Mouse (Mus musculus) ovary, adult 18-20 months (tissue): ENCODE results near the gene Shisal2a.
A peak's percentile ranks its signal among the peaks of the same experiment; 100 is the strongest.

Experiments used
- DNase-seq: peaks from one replicate; pipeline ENCODE4 v3.0.0; 2022; ENCODE audit warnings: low spot score, mixed read lengths

Gene Shisal2a

DNA sequence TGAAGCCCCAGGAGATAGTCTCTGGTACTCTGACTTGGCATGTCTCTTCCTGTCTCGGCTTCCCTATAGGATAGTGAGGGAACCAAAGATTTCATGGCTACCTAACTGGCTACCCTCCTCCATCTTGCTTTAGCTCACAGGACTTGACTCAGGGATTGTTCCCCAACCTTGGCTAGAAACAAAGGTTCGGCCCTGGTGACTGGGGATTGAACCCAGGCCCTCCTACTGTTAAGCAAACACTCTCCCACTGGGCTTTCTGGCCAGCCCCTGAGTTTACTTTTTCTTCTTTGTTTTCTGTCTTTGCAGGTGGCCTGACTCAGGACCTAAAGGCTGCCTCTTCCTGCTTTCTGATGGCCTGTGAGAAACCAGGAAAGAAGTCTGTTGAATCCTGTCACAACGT, 45.3 kb downstream of the Shisal2a start:
- DNase-seq, result no peak

DNA sequence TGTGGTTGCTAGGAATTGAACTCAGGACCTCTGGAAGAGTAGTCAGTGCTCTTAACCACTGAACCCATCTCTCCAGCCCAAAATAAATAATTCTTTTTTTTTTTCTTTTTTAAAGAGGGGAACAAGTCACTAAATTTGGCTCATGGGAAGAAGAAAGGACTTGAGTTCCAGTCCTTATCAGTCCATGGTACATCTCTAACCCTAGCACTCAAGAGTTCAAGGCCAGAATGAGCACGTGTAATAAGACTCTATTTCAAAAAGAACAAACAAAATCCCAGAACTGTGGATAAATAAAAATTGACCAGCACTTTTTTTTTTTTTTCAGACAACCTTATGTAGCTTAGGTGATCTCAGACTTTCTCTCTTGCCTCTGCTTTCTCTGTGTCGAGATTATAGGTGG, 46.4 kb downstream of the Shisal2a start:
- DNase-seq, result no peak

DNA sequence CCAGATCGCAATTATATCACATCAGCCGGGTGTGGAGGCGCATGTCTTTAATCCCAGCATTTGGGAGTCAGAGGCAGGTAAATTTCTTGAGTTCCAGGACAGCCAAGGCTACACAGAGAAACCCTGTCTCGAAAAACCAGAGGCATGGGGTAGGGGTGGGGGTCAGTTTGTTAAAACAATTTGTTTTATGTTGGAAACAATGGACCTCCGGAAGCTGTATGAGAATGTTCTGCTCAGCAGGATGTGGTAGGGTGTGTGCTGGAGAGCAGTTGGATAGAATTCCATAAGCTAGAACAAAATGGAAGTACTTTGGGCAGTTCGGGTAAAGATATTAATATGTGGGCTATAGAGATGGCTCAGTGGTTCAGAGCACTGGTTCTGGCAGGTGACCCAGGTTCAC, 47.7 kb downstream of the Shisal2a start:
- DNase-seq, result no peak

DNA sequence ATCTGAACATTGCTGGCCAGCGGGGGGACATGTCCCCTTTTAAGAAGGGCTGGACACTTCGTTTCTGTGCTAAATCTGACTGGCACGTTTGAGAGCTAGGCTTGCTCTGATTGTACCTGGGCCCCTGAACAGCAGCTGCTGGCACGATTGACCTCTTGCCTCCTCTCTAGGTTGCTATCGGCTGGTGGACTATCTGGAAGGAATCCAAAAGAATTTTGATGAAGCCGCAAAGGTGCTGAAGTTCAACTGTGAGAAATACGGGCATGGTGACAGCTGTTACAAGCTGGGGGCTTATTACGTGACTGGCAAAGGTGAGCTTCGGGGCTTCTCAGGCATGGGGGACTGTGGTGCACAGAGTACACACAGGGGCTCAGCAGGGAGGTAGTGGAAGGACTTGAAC, 51.1 kb downstream of the Shisal2a start:
- DNase-seq, result no peak

DNA sequence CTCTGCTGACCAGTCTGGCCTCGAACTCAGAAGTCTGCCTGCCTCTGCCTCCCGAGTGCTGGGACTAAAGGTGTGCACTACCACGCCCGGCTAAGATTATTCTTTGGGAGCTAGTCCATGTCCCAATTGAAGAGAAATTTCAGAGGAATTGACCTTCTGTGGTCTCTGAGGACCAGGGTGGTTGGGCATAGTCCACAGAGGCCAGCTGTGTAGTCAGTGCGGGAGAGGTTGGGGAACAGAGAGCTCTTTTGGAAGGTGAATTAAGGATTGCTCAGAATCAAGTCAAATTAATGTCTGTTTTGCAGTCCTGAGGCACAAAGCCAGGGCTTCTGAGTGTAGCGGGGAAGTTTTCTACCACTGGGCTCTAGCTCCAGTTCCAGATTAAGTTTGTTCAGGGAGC, 53.3 kb downstream of the Shisal2a start:
- DNase-seq, result no peak

DNA sequence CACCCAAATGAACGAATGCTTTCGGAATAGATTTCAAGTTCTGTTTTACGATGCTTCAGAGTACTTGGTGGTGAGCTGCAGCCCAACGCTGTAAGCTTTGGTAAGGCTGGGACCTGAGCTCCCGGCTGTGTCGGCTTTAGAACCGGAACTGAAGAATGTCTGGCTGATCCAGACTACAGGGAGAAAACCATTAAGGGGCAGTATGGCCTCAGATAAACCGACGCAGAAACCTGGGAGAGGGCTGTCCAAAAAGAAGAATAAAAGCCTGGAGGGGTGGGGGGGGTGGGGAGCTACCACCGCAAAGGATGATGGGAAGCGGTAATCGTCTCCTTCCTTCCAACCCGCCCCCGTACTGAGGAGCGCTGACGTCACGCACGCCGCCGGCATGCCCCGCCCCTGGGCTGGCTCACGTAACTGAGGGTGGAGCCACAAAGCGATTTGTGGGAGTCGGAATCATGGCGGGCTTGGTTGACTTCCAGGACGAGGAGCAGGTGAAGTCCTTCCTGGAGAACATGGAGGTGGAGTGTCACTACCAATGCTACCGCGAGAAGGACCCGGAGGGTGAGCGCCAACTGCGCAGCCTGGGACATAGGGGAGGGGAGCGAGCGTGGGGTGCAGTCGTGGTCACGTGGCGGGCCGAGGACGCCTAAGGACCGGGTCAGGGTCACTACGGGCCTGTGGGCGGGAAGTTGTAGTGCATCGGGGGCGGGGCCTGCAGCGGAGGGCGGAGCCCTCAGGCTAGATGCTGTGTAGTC, 55.2 kb downstream of the Shisal2a start, which contains the start of gene Coa7:
Gene Coa7, plus strand, starts transcription at position 411 of the 755 bp plus-strand sequence.
- DNase-seq, result peak; percentile 91

DNA sequence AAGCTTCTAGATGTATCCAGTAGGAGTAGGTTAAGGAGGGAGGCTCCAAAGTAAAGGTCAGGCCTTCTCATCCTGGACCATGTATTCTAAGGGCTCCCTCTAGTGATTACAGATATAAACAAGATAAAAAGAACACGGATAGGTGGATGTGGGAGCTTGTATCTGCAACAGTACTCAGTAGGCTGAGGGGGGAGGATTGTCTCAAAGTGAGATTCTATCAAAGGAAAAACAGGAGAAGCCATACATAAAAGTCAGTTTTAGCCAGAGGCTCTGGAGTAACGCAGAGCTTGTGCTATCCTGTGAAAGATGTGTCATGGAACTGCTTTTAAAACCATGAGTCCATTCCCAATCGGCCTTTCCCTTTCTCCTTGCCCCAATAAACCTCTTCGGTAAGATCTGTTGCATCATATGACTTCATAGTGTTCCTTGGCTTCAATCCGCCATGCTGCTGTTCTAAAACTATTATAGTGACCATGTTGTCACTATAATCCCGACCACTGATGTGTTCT, 56.0 kb downstream of the Shisal2a start:
- DNase-seq, result no peak

DNA sequence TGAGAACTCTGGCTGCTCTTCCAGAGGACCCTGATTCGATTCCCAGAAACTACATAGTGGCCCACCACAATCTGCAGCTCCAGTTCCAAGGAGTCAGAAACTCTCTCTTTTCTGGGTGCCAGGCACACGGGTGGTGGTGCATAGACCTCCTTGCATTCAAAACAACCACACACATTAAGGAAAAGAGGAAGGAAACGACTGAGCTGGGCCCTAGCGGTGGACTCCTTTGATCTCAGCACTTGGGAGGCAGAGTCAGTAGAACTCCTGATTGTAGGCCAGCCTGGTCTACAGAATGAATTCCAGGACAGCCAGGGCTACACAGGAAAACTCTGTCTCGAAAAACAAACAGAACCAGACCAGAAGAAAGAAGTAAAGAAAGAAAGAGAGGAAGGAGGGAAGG, 59.6 kb downstream of the Shisal2a start:
- DNase-seq, result no peak

DNA sequence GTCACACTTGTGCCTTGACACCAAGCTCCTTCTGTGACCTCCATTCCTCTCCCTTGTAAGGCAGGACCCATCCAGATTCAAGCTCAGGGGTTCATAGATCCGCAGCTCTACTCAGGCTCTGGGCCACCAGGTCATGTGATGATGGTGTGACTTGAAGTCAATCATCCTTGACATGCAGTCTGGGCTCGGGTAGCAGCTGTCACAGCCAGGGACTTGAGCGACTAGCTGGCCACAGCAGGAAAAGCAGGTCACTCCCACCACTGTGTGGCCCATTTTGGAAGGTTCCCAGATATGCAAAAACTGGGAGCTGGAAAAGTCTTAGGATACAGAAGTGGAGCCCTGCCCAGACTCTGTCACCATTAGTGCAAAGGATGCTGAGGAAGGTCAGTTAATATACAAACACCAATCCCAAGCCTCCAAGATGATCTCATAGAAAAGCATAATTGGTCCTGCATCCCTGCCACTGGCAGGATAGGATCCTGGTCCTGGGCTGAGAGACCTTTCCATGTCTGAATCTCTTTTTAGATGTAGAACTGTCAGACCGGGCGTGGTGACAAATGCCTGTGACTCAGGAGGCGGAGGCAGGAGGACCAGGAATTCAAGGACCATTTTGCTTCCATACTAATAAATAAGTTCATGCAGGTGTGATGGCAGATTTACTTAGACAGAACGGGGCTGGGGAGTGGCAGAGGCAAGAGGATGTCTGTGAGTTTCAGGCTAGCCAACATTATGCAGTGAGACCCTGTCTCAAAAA, 62.3 kb downstream of the Shisal2a start:
- DNase-seq, result no peak

DNA sequence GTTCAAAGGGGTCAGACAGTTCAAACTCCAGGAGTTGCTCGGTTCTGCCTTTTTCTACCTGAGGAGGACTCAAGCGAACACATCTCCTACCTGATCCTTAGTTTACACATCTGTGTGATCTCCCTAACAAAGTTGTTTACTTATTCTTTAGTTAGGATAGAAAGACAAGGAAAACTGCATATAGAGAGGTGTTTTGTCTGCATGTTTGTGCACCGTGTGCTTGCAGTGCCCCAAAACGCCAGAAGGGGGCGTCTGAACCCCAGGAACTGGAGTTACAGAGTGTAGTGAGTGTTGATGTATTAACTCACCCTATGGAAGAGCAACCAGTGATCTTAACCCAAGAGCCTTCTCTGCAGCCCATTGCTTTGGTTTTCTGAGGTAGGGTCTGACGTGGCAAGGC, 63.4 kb downstream of the Shisal2a start:
- no peak for DNase-seq

DNA sequence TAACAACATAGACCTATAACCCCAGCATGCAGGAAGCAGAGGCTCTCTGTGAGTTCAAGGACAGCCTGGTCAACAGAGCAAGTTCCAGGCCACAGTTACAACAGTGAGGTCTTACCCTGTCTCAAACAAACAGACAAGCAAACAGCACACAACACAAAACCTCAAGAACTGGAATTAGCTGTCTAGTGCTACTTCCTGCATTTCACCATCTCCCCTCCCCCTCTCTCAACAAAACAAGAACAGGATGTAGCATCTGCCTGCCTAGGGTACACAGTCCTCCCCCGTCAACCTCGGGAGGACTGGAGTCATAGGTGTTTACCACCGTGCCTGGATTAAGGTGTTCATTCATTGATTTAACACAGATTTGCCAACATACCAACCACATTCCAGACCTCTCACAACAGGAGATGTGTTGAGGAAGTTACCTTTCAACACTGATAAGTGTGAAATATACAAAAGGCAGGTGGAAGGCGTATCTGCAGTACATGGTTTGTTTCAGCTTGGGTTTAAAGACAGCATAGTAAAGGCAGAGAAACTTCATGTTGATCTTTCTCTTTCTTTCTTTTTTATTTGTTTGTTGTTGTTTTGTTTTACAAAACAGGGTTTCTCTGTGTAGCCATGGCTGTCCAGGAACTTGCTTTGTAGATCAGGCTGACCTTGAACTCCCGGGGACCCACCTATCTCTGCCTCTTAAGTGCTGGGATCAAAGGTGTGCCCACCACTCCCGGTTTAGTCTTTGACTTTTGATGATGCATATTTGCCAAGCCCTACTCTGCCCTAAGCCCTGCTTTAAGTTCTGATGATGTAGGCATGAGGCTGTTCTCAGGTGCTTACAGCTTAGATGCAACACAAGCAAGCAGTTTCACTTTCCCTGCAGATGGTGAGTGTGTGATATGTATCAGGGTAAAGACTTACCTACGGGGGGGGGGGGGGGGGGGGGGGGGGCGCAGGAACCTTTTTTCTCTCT, 64.2 kb downstream of the Shisal2a start:
- no peak for DNase-seq
